Mouse (Mus musculus): Measurements from ENCODE around the gene Zfyve16. TPM values are rescaled to one million over a fixed set of nuclear protein-coding genes. Genes with fewer than 3 reads are reported as not detected.

Gene Zfyve16
- 1.3 and 1.7 TPM in 2 replicates for polyA plus RNA-seq (2012; ENCODE audit: low replicate concordance)

DNA sequence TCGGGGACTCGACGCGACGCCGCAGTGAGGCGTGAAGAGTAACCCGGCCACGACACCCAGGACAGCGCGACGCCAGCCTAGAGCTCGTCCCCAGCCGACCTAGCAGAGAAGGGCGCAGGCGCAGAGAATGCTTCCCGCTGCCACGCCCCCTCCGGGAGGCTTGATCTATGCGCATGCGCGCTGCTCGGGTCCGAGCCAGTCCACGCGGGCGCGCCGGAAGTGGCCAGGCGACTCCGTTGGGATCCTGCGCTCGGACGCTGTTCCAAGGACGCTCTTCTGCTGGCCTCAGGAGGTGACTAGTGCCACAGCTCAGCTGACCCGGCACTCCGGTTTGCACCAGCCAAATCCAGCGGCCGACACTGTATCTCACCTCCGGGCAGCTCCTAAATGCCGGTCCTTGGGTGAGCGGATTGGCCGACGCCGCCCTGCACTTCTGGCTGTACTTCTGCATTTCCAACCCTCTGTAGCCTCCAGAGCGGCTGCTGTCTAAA lies at the start of gene Zfyve16:
Gene Zfyve16, minus strand, starts transcription at position 148 of the 491 bp plus-strand sequence.

GRCm38 (mm10) chr13:92576072-92576471 lies 45.4 kb upstream of the Zfyve16 start, which contains the start of gene Spz1:
Spz1 (minus strand) TSS chr13:92576172.

DNA sequence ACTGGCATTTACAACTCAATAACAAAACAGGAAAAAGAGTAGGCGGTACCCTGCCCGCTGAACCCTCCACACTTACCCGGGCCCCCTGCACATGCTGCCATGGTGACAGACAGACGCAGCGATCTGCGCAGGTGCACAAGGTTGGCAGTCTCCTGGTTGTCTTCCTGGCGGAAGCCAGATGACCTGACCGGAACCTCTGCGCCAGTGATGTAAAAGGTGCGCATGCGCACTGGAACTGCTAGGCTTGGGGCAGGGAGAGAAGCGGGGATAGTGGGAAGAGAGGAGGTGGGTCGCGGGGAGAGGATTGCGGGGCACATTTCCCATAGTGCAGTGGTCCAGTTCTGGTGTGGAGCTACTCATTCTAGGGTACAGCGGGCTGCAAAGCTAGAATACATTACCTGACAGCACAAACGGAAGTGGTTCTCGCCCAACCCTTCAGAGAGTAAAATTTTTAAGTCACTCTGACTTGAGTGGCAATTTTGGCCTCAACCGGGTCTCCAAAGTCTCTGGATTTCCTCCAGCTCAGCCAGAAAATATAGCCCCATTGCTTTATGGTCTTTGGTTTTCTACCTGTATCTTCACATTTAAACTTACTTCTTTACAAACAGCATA lies 46.7 kb downstream of the Zfyve16 start, which contains the start of gene Fam151b:
Gene Fam151b, minus strand, starts transcription at position 164 of the 612 bp plus-strand sequence.

Other genes with a start within 250 kb of the Zfyve16 start
- gene Gm20379, start 224.9 kb downstream of the Zfyve16 start, polyA plus RNA-seq (2012; ENCODE audit: low replicate concordance) = not detected in 2 replicates
- 0.39 and 0.43 TPM in 2 replicates for gene Dhfr, start 176.1 kb downstream of the Zfyve16 start, polyA plus RNA-seq (2012; ENCODE audit: low replicate concordance)
- gene Msh3, start 175.9 kb downstream of the Zfyve16 start, polyA plus RNA-seq (2012; ENCODE audit: low replicate concordance) = 16.1 and 16.6 TPM in 2 replicates
- gene Ankrd34b, start 105.0 kb downstream of the Zfyve16 start, polyA plus RNA-seq (2012; ENCODE audit: low replicate concordance) = not detected in 2 replicates
- gene Fam151b, start 46.9 kb downstream of the Zfyve16 start, polyA plus RNA-seq (2012; ENCODE audit: low replicate concordance) = 0.12 and 0.40 TPM in 2 replicates
- gene Spz1, start 45.3 kb upstream of the Zfyve16 start, polyA plus RNA-seq (2012; ENCODE audit: low replicate concordance) = not detected in 2 replicates
- 9.5 and 10.8 TPM in 2 replicates for gene Serinc5, start 80.2 kb upstream of the Zfyve16 start, polyA plus RNA-seq (2012; ENCODE audit: low replicate concordance)

All from hematopoietic multipotent progenitor cell, adult 10-12 weeks (in vitro differentiated cells).